10 mouse cellular contexts compared by ENCODE assay signal in genomic region chr15:67042131-67042530, GRCm38 (mm10).
A peak's percentile ranks its signal among the peaks of the same experiment; 100 is the strongest.
DNase-seq lines count a peak whose midpoint lies in the region; ATAC-seq and TF ChIP-seq lines count a peak whose summit lies in the region.
"Had no signal": no experiment of that assay in that cellular context is flagged by ENCODE, and none has a peak within 500 bp of the region (broad histone marks: within the 10 kb centered on the region; RNA-seq: fewer than 3 reads in every experiment).

No protein-coding gene starts in this region.

- H3K79me2 ChIP-seq in liver, adult 2 months (ENCODE audit: control insufficient read depth, insufficient read depth, low read length) = no peaks in the 10 kb centered on the region

- H3K27me3 ChIP-seq in liver, adult 2 months (ENCODE audit: control insufficient read depth, insufficient read depth, low read length) = no peaks in the 10 kb centered on the region
- H3K27me3 ChIP-seq in liver, embryonic 12.5 days (replicated peaks) = peaks cover 6% of the 10 kb centered on the region
- H3K27me3 ChIP-seq in E14TG2a.4 (ENCODE audit: insufficient read depth, low read length) = peaks cover 27% of the 10 kb centered on the region
- H3K27me3 ChIP-seq: hindbrain, embryonic 15.5 days had no signal

- WGBS in liver, adult 2 months = 88% methylated on average over 2 of the region's 2 CpGs
- WGBS in liver, embryonic 12.5 days (ENCODE audit: insufficient replicate concordance) = 61% methylated on average over 2 of the region's 2 CpGs

- H3K4me3 ChIP-seq in liver, adult 2 months (ENCODE audit: insufficient read depth, low read depth, low read length) = no peak overlapping the region
- no peak overlapping the region for H3K4me3 ChIP-seq in liver, embryonic 12.5 days
- H3K4me3 ChIP-seq in E14TG2a.4 (replicated peaks; ENCODE audit: low read length) = no peak overlapping the region
- H3K4me3 ChIP-seq: hindbrain, embryonic 15.5 days had no signal

- H3K4me1 ChIP-seq in liver, adult 2 months (ENCODE audit: control insufficient read depth, insufficient read depth, low read length) = peaks cover 9% of the 10 kb centered on the region; the same call in 1 of the 2 replicates
- H3K4me1 ChIP-seq in liver, embryonic 12.5 days = peaks cover 37% of the 10 kb centered on the region
- peaks cover 60% of the 10 kb centered on the region for H3K4me1 ChIP-seq in E14TG2a.4 (replicated peaks; ENCODE audit: low read depth, low read length)

- H3K9ac ChIP-seq in liver, adult 2 months (ENCODE audit: low read depth, low read length) = no peak overlapping the region
- H3K9ac ChIP-seq in liver, embryonic 12.5 days = no peak overlapping the region
- H3K9ac ChIP-seq: hindbrain, embryonic 15.5 days had no signal

- no peak for TF ChIP-seq POLR2A in liver, adult 2 months (IDR thresholded peaks at IDR 0.05; ENCODE audit: extremely low read depth, insufficient read depth, low read length)

- H3K36me3 ChIP-seq in liver, adult 2 months (ENCODE audit: control insufficient read depth, insufficient read depth, low read length) = no peaks in the 10 kb centered on the region
- no peaks in the 10 kb centered on the region for H3K36me3 ChIP-seq in liver, embryonic 12.5 days
- H3K36me3 ChIP-seq in E14TG2a.4 (ENCODE audit: insufficient read depth, low read length) = no peaks in the 10 kb centered on the region
- H3K36me3 ChIP-seq: hindbrain, embryonic 15.5 days had no signal

- peak; percentile 54 for TF ChIP-seq CTCF in liver, adult 2 months (IDR thresholded peaks at IDR 0.05; ENCODE audit: low read depth, low read length)
- TF ChIP-seq CTCF in E14TG2a.4 (conservative IDR thresholded peaks at IDR 0.05; ENCODE audit: low read length) = peak; percentile 55

- no peaks in the 10 kb centered on the region for H3K9me3 ChIP-seq in liver, embryonic 12.5 days (replicated peaks)
- H3K9me3 ChIP-seq in E14TG2a.4 (ENCODE audit: low read length) = peaks cover 19% of the 10 kb centered on the region
- H3K9me3 ChIP-seq: hindbrain, embryonic 15.5 days had no signal

- ATAC-seq in liver, embryonic 12.5 days = no peak
- ATAC-seq: forebrain, embryonic 16.5 days had no signal

- H3K4me2 ChIP-seq in liver, embryonic 12.5 days = no peak overlapping the region
- H3K4me2 ChIP-seq: hindbrain, embryonic 15.5 days had no signal

- no peak for DNase-seq in liver, adult 2 months (ENCODE audit: extremely low read depth, low read depth, low spot score)
- peak; percentile 6 for DNase-seq in c-Kit-positive CD71-positive TER-119-positive erythroid progenitor cells, embryonic 14.5 days (ENCODE audit: low spot score)
- peak; percentile 22 for DNase-seq in retina, postnatal 1 day
- DNase-seq in left cerebral cortex, adult 9 months (ENCODE audit: low spot score in 2 of 2) = no peak
- DNase-seq in layer of hippocampus, adult 8-10 months (ENCODE audit: low spot score in 2 of 2) = no peak
- DNase-seq: adrenal gland, adult 2 months had no signal

- H3K27ac ChIP-seq in liver, adult 2 months (replicated peaks; ENCODE audit: insufficient read depth, low read depth, low read length) = no peak overlapping the region
- no peak overlapping the region for H3K27ac ChIP-seq in liver, embryonic 12.5 days
- H3K27ac ChIP-seq: hindbrain, embryonic 15.5 days had no signal

Comparison
In these comparisons a context has a peak if more than half of its experiments do, and no peak if none do; other contexts are left out.
1. DNase-seq: peak in c-Kit-positive CD71-positive TER-119-positive erythroid progenitor cells, embryonic 14.5 days (single experiment) and retina, postnatal 1 day (single experiment); none in liver, adult 2 months (single experiment), left cerebral cortex, adult 9 months (0 of 2) and layer of hippocampus, adult 8-10 months (0 of 2).